Mouse (Mus musculus) stomach, embryonic 15.5 days (tissue): ENCODE results near the gene Cacng7. TPM values are rescaled to one million over a fixed set of nuclear protein-coding genes. Genes with fewer than 3 reads are reported as not detected.

Experiments
- ATAC-seq: fragments of 200-750 bp; cut with Nextera tagmentation; 2 replicates; pipeline ENCODE4 v1.8.0; 2017; ENCODE audit warnings: low read depth, moderate number of reproducible peaks, moderate TSS enrichment; ENCODE audit not compliant: insufficient read depth, low FRiP score
- H3K27ac ChIP-seq: fragments of 300-500 bp; sonication (generic); 2 replicates; pipeline ENCODE4 v1.5.1; 2015; ENCODE audit warnings: mild to moderate bottlenecking, inconsistent platforms
- H3K27me3 ChIP-seq: fragments of 300-500 bp; sonication (generic); replicated peaks from 2 replicates; pipeline ENCODE4 v1.6.1; 2015; ENCODE audit warnings: inconsistent platforms
- H3K36me3 ChIP-seq: fragments of 300-500 bp; sonication (generic); 2 replicates; pipeline ENCODE4 v1.6.1; 2015; ENCODE audit warnings: inconsistent platforms
- H3K4me1 ChIP-seq: fragments of 300-500 bp; sonication (generic); 2 replicates; pipeline ENCODE4 v1.6.1; 2015; ENCODE audit warnings: inconsistent platforms
- H3K4me2 ChIP-seq: fragments of 300-500 bp; sonication (generic); 2 replicates; pipeline ENCODE4 v1.6.1; 2015; ENCODE audit warnings: mild to moderate bottlenecking, inconsistent platforms
- H3K4me3 ChIP-seq: fragments of 300-500 bp; sonication (generic); replicated peaks from 2 replicates; pipeline ENCODE4 v1.5.1; 2015; ENCODE audit warnings: inconsistent platforms
- H3K9ac ChIP-seq: fragments of 300-500 bp; sonication (generic); 2 replicates; pipeline ENCODE4 v1.6.1; 2015; ENCODE audit warnings: inconsistent platforms
- H3K9me3 ChIP-seq: fragments of 300-500 bp; sonication (generic); 2 replicates; pipeline ENCODE4 v1.6.1; 2016; ENCODE audit warnings: inconsistent platforms
- WGBS: fragments of 180-500 bp; shearing (Covaris S2); methylation state at CpG from one replicate; pipeline ENCODE4 v1.1.7; 2015; 5-methylcytosine and 5-hydroxymethylcytosine counted together
- polyA plus RNA-seq: library from polyadenylated mRNA; unstranded; fragments of >200 nt; fragmentation: Nextera tagmentation; extraction: Ambion mirVana; gene quantifications from 2 replicates; pipeline ENCODE4 v1.2.1, GENCODE M21; 2015

Gene Cacng7
- polyA plus RNA-seq, 1 experiment from 2014 or later: 2.5 TPM

DNA sequence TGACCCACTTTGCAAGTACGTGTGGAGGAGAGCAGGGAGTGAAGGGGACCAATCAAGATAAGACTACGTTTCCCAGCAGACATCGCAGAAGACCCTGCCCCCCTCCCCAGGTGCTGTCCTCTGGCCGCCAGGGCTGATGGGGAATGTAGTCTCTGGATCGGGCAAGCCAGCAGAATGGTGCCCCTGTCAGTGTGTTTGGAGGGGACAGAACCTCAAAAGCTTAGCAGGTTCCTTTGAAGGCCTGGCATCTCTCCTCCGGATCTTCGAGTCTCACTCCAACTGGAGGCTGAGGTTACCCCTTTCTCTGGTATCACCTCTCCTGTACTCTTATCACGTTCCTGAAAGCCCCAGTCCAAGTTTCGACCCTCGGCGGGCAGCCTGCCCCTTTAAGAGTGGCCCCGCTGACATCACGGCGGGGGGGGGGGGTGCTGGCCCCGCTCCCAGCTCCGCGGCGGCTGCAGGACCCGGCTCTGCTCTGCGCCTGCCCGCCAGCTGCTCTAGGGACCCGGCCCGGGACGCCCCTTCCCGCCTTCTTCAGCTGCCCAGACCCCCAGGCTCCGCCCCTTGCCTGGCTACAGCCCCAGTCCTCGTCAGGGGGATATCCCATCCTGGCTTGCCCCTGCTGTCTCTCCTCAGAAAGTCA, 1.1 kb upstream of the Cacng7 start:
- ATAC-seq: peak; percentile 90
- Histone ChIP-seq H3K27me3 (0 out of 2 replicates have a peak, but pooled peaks cover 4% of the 10 kb centered on the region), H3K27ac (peak overlapping the region; percentile 80), H3K9ac (no peak overlapping the region), H3K4me3 (peak overlapping the region; percentile 56), H3K9me3 (no peaks in the 10 kb centered on the region), H3K4me2 (peak overlapping the region; percentile 55), H3K36me3 (no peaks in the 10 kb centered on the region), H3K4me1 (peaks cover 6% of the 10 kb centered on the region; the same call in 1 of the 2 replicates)
- under 1% methylated on average over 27 of the region's 27 CpGs for WGBS

DNA sequence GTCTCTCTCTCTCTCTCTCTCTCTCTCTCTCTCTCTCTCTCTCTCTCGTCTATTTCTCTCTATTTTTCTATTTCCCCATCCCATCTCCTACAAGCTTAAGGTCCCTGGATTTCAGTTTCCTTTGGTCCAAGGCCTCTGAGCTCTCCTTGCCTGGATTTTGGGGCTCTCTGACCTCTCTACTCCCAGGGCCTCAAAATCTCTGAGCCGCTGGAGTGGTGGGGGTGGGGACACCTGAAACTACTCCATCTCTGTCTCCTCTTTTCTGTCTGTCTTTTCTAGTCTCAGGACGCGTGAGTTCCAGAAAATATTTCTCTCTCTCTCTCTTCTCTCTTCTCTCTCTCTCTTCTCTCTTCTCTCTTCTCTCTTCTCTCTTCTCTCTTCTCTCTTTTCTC, 535 bp upstream of the Cacng7 start:
- Histone ChIP-seq H3K27me3 (0 out of 2 replicates have a peak, but pooled peaks cover 4% of the 10 kb centered on the region), H3K4me1 (peaks cover 6% of the 10 kb centered on the region; the same call in 1 of the 2 replicates), H3K9me3 (no peaks in the 10 kb centered on the region), H3K4me2 (peak overlapping the region; percentile 55), H3K4me3 (peak overlapping the region; percentile 56), H3K27ac (peak overlapping the region; percentile 80), H3K36me3 (no peaks in the 10 kb centered on the region), H3K9ac (no peak overlapping the region)
- WGBS: 0% methylated on average over 4 of the region's 4 CpGs
- ATAC-seq: no peak

DNA sequence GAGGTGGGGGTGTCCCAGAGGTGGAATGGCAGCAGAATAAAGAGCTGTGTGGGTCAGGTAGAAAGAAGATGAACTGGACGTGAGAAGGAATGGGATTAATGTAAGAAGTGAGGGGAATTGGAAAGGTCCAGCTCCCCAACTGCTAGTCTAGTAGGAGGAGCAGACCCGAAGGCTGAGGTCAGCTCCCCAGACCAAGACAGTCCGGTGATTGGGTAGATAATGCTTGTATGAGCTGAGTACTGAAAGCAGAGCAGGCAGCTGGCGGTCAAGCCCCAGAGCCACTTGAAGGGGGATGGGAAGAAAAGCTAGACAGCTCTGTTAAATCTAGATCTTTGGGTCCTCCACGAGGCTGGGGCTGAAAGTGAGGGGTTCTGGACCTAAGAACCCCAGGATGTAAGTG, 787 bp downstream of the Cacng7 start:
- Histone ChIP-seq H3K4me3 (peak overlapping the region; percentile 56), H3K9ac (peak overlapping the region; percentile 34; the same call in 1 of the 2 replicates), H3K4me2 (peak overlapping the region; percentile 55), H3K36me3 (no peaks in the 10 kb centered on the region), H3K4me1 (peaks cover 6% of the 10 kb centered on the region; the same call in 1 of the 2 replicates), H3K9me3 (no peaks in the 10 kb centered on the region), H3K27ac (peak overlapping the region; percentile 80), H3K27me3 (0 out of 2 replicates have a peak, but pooled peaks cover 4% of the 10 kb centered on the region)
- no peak for ATAC-seq
- 12% methylated on average over 5 of the region's 5 CpGs for WGBS

DNA sequence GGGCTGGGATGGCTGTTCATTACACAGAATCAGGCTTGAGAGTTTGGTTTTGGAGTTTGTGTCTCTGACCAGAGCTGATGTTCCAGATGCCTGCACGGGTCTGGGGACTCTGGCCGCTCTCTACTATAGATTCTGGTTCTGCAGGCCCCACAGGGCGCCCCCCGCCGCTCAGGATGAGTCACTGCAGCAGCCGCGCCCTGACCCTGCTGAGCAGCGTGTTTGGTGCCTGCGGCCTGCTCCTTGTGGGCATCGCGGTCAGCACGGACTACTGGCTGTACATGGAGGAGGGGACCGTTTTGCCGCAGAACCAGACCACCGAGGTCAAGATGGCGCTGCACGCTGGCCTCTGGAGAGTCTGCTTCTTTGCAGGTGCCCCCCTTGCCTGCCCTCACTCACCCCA, 3.7 kb downstream of the Cacng7 start:
- no peaks in the 10 kb centered on the region for H3K4me1 ChIP-seq
- no peak for ATAC-seq
- 63% methylated on average over 17 of the region's 17 CpGs for WGBS

DNA sequence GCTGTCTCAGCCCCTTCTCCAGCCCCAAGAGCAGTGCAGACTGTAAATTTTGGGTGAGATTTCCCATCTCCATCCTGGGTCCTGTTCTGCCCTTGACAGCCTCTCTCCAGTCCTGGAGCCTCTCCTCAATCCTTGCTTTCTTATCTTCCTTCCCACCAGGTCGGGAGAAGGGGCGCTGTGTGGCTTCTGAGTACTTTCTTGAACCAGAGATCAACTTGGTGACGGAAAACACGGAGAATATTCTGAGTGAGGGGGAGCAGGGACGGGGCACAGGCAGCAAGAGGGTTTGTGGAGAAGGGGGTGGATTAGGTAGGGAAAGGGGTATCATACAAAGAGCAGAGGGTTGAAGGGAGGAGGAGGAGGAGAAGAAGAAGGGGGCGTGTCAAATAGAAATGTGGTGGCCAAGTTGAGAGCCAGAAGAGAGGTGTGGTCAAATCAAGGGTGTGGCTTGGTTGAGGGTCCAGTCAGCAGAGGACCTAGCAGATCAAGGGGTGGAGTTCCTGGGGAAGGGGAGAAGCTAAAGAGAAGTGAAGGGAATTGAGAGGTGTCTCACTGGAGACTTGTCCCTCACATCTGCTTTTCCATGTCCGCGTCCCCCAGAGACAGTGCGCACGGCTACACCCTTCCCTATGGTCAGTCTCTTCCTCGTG, 5.7 kb downstream of the Cacng7 start:
- H3K9ac ChIP-seq: no peak overlapping the region
- no peaks in the 10 kb centered on the region for H3K27me3 ChIP-seq
- 66% methylated on average over 11 of the region's 11 CpGs for WGBS
- no peak overlapping the region for H3K4me2 ChIP-seq
- H3K36me3 ChIP-seq: no peaks in the 10 kb centered on the region
- H3K9me3 ChIP-seq: no peaks in the 10 kb centered on the region
- ATAC-seq: no peak
- H3K27ac ChIP-seq: no peak overlapping the region
- H3K4me1 ChIP-seq: no peaks in the 10 kb centered on the region
- H3K4me3 ChIP-seq: no peak overlapping the region

More for the DNA sequence above, 3.7 kb downstream of the Cacng7 start:
- H3K27me3 ChIP-seq: no peaks in the 10 kb centered on the region
- H3K9ac ChIP-seq: no peak overlapping the region
- H3K36me3 ChIP-seq: no peaks in the 10 kb centered on the region
- H3K4me3 ChIP-seq: no peak overlapping the region
- H3K27ac ChIP-seq: no peak overlapping the region
- H3K9me3 ChIP-seq: no peaks in the 10 kb centered on the region
- no peak overlapping the region for H3K4me2 ChIP-seq

DNA sequence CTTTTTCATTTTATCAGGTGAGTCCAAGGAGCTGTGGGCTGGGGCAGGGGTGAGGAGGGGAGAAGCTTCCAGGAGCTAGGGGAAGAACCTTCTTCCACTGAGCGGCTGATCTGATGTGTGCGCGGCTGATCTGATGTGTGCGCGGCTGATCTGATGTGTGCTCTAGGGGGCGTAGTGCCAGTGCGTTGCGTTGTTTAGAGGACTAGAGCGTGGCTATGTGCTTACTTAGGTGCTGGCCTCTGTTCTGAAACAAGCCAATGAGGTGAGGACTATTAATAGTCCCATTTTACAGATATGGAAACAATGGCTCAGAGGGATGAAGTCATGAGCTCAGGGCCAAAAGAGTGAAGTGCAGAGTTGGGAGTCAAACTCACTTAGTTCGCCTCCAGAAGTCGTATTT, 6.3 kb downstream of the Cacng7 start:
- Histone ChIP-seq H3K4me2 (no peak overlapping the region), H3K4me3 (no peak overlapping the region), H3K4me1 (no peaks in the 10 kb centered on the region), H3K36me3 (no peaks in the 10 kb centered on the region), H3K9me3 (no peaks in the 10 kb centered on the region), H3K27me3 (no peaks in the 10 kb centered on the region), H3K27ac (no peak overlapping the region), H3K9ac (no peak overlapping the region)
- no peak for ATAC-seq
- WGBS: 85% methylated on average over 11 of the region's 11 CpGs

DNA sequence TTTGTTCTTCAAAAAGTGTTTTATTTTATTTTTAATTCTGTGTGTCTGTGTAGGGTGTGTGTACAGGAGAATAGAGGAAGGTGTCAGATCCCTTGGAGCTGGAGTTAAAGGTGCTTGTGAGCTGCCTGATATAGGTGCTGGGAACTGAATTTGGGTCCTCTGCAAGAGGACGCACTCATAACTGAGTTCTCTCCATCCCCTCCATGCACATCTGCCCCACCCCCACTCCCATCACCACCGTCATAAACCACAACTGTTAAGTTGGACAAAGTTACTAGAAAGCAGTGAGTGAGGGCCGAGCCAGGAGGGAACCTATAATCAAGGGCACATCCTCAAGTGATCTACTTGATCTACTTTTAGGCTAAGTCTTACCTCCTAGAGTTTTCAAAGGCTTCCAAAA, 11.1 kb downstream of the Cacng7 start:
- WGBS: 79% methylated on average over 3 of the region's 3 CpGs
- Histone ChIP-seq H3K4me2 (no peak overlapping the region), H3K4me3 (no peak overlapping the region), H3K27ac (no peak overlapping the region), H3K9ac (no peak overlapping the region), H3K36me3 (no peaks in the 10 kb centered on the region), H3K4me1 (no peaks in the 10 kb centered on the region), H3K9me3 (no peaks in the 10 kb centered on the region), H3K27me3 (no peaks in the 10 kb centered on the region)
- ATAC-seq: no peak

DNA sequence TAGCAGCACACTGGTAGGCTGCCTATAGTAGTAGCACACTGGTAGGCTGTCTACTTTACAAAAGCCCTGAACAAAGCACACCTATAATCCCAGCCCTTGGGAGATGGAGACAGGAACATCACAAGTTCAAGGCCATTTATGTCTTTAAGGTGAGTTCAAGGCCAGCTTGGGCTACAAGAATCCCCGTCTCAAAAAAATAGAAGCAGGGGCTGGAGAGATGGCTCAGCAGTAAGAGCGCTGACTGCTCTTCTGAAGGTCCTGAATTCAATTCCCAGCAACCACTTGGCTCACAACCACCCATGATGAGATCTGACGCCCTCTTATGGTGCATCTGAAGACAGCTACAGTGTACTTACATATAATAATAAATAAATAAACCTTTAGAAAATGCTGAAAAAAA, 12.5 kb downstream of the Cacng7 start:
- 92% methylated on average over 3 of the region's 3 CpGs for WGBS
- no peaks in the 10 kb centered on the region for H3K9me3 ChIP-seq
- H3K27me3 ChIP-seq: no peaks in the 10 kb centered on the region
- 0 out of 2 replicates have a peak, but pooled peaks cover 4% of the 10 kb centered on the region for H3K36me3 ChIP-seq
- no peak for ATAC-seq
- no peak overlapping the region for H3K4me2 ChIP-seq
- H3K4me1 ChIP-seq: no peaks in the 10 kb centered on the region
- H3K9ac ChIP-seq: no peak overlapping the region
- no peak overlapping the region for H3K27ac ChIP-seq
- no peak overlapping the region for H3K4me3 ChIP-seq

DNA sequence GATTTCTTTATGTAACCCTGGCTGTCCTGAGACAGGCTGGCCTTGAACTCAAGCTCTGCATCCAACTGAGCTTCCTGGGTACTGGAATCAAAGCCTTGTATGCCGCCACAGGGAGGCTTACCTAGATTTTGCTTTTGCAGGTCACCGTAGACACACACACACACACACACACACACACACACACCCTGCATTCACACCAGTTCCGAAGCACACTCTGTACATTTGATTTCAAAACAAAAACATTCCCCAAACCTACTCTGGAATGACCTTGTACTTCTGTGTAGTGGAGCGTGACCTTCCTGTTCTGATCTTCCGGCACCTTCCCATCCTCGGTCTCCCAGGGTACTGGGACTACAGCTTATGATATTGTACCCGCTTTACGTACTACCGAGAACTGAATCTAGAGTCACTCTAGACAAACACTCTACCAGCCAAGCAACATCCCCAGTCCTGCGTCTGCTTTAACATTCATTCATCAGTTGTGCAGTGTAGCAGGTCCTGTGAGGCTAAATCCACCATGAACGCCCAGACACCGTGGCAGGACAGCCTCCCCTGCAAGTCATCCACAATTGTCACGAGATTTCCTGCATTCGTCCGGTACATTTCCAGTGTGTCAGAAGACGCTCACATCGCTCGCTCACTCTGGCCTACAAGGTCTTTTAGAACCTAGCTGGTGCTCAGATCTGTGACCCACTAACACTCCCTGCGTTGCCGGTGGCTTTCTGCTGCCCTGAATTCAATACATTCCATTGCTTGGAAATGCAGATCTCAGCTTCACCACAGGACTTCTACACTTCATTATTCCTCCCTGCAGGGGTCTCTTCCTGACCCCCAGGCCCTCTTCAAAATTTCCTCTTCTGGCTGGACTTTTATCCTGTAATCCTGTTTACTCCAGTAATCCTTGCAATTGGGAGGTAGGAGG, 14.9 kb downstream of the Cacng7 start:
- no peak overlapping the region for H3K4me3 ChIP-seq
- no peak for ATAC-seq
- H3K4me2 ChIP-seq: no peak overlapping the region
- no peaks in the 10 kb centered on the region for H3K27me3 ChIP-seq
- WGBS: 63% methylated on average over 20 of the region's 20 CpGs
- H3K4me1 ChIP-seq: no peaks in the 10 kb centered on the region
- H3K9ac ChIP-seq: no peak overlapping the region
- no peak overlapping the region for H3K27ac ChIP-seq
- H3K36me3 ChIP-seq: 0 out of 2 replicates have a peak, but pooled peaks cover 4% of the 10 kb centered on the region
- H3K9me3 ChIP-seq: no peaks in the 10 kb centered on the region

DNA sequence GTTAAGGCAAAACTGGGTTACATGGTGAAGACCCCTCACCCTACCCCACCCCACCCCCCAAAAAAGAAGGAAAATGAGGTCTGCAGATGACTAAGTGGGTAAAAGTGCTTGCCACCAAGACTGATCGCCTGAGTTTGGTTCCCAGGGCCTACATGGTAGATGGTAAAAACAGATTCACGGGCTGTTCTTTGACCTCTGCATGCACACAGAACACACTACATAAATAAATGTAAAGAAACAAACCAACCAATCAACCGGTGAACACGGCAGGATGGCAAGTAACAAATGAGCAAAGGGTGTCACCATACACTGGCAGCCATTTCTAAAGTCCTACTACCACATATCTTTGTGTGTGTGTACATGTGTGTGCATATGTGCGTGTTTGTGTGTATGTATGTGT, 15.6 kb downstream of the Cacng7 start:
- H3K9me3 ChIP-seq: no peaks in the 10 kb centered on the region
- H3K4me2 ChIP-seq: no peak overlapping the region
- no peaks in the 10 kb centered on the region for H3K27me3 ChIP-seq
- ATAC-seq: no peak
- no peak overlapping the region for H3K4me3 ChIP-seq
- H3K4me1 ChIP-seq: no peaks in the 10 kb centered on the region
- WGBS: 75% methylated on average over 5 of the region's 5 CpGs
- H3K9ac ChIP-seq: no peak overlapping the region
- 0 out of 2 replicates have a peak, but pooled peaks cover 4% of the 10 kb centered on the region for H3K36me3 ChIP-seq
- no peak overlapping the region for H3K27ac ChIP-seq

DNA sequence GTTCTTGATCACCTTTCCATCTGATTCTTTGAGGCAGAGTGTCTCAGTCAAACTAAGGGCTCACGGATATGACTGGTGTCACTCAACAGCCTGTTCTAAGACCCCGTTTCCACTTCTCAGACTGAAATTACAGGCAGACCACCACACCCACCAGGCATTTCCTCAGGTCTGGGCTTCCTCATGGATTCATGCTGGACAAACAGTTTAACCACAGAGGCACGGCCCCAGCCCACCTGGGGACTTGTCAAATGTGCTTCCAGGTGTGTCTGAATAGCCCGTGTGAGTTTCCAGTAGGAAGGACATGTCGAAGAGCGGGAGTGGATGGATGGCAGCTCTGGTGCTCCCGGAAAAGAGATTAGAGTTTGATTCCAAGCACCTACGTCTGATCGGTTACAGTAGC, 17.0 kb downstream of the Cacng7 start:
- Histone ChIP-seq H3K4me1 (no peaks in the 10 kb centered on the region), H3K9me3 (no peaks in the 10 kb centered on the region), H3K27ac (no peak overlapping the region), H3K36me3 (0 out of 2 replicates have a peak, but pooled peaks cover 4% of the 10 kb centered on the region), H3K4me3 (no peak overlapping the region), H3K27me3 (no peaks in the 10 kb centered on the region), H3K9ac (no peak overlapping the region), H3K4me2 (no peak overlapping the region)
- ATAC-seq: no peak
- WGBS: 86% methylated on average over 9 of the region's 9 CpGs
